ENCODE assay signal across 8 mouse cellular contexts in genomic region chr5:75118840-75119239, GRCm38 (mm10). TPM values are rescaled to one million over a fixed set of nuclear protein-coding genes. Genes with fewer than 3 reads are reported as not detected.
DNase-seq lines count a peak whose midpoint lies in the region; ATAC-seq and TF ChIP-seq lines count a peak whose summit lies in the region.
"Had no signal": no experiment of that assay in that cellular context is flagged by ENCODE, and none has a peak within 500 bp of the region (broad histone marks: within the 10 kb centered on the region; RNA-seq: fewer than 3 reads in every experiment).

No protein-coding gene starts in this region.

- TF ChIP-seq EP300 in lung, postnatal 0 days (IDR thresholded peaks at IDR 0.05) = no peak

- no peak for DNase-seq in lung, postnatal 0 days (ENCODE audit: low spot score)
- no peak for DNase-seq in lung, postnatal 4 days
- no peak for DNase-seq in liver, adult 2 months (ENCODE audit: extremely low read depth, low read depth, low spot score)
- DNase-seq in thymus, postnatal 36 days = peak; percentile 37 to 40
- DNase-seq in gastrocnemius, postnatal 10 days = no peak
- DNase-seq in right cerebral cortex, postnatal 10 days (ENCODE audit: low spot score in 2 of 2) = no peak

- no peak for TF ChIP-seq POLR2A in bone marrow, adult 2 months (IDR thresholded peaks at IDR 0.05; ENCODE audit: borderline replicate concordance, control insufficient read depth, low read depth, low read length)
- TF ChIP-seq POLR2A in liver, adult 2 months (IDR thresholded peaks at IDR 0.05; ENCODE audit: extremely low read depth, insufficient read depth, low read length) = no peak

- H3K9me3 ChIP-seq in lung, postnatal 0 days (ENCODE audit: low read length) = no peaks in the 10 kb centered on the region
- H3K9me3 ChIP-seq: heart, embryonic 15.5 days had no signal

- no peak overlapping the region for H3K27ac ChIP-seq in lung, postnatal 0 days (ENCODE audit: low read length)
- no peak overlapping the region for H3K27ac ChIP-seq in bone marrow, adult 2 months (ENCODE audit: control insufficient read depth, insufficient read depth, low read depth, low read length, poor library complexity)
- H3K27ac ChIP-seq in liver, adult 2 months (replicated peaks; ENCODE audit: insufficient read depth, low read depth, low read length) = no peak overlapping the region
- H3K27ac ChIP-seq: heart, embryonic 15.5 days had no signal

- ATAC-seq in lung, postnatal 0 days = no peak

- no peak overlapping the region for H3K4me2 ChIP-seq in lung, postnatal 0 days (replicated peaks; ENCODE audit: low read depth, low read length)
- H3K4me2 ChIP-seq: heart, embryonic 15.5 days had no signal

- no peaks in the 10 kb centered on the region for H3K27me3 ChIP-seq in lung, postnatal 0 days (replicated peaks; ENCODE audit: insufficient read depth, low read length)
- H3K27me3 ChIP-seq in liver, adult 2 months (ENCODE audit: control insufficient read depth, insufficient read depth, low read length) = no peaks in the 10 kb centered on the region; the same call in 1 of the 2 replicates

- H3K79me2 ChIP-seq in liver, adult 2 months (ENCODE audit: control insufficient read depth, insufficient read depth, low read length) = no peaks in the 10 kb centered on the region

- H3K9ac ChIP-seq in lung, postnatal 0 days (replicated peaks; ENCODE audit: low read depth) = no peak overlapping the region
- no peak overlapping the region for H3K9ac ChIP-seq in liver, adult 2 months (ENCODE audit: low read depth, low read length)
- H3K9ac ChIP-seq: heart, embryonic 15.5 days had no signal

- WGBS in lung, postnatal 0 days = 57% methylated on average over 7 of the region's 7 CpGs
- WGBS in bone marrow, adult 2 months = 65% methylated on average over 7 of the region's 7 CpGs
- 72% methylated on average over 7 of the region's 7 CpGs for WGBS in liver, adult 2 months

- no peak overlapping the region for H3K4me3 ChIP-seq in lung, postnatal 0 days (ENCODE audit: low read depth, low read length)
- no peak overlapping the region for H3K4me3 ChIP-seq in bone marrow, adult 2 months (replicated peaks; ENCODE audit: control insufficient read depth, low read depth, low read length)
- no peak overlapping the region for H3K4me3 ChIP-seq in liver, adult 2 months (ENCODE audit: insufficient read depth, low read depth, low read length)
- H3K4me3 ChIP-seq: heart, embryonic 15.5 days had no signal

- H3K36me3 ChIP-seq in lung, postnatal 0 days (ENCODE audit: insufficient read depth, low read length) = no peaks in the 10 kb centered on the region
- no peaks in the 10 kb centered on the region for H3K36me3 ChIP-seq in liver, adult 2 months (ENCODE audit: control insufficient read depth, insufficient read depth, low read length)
- H3K36me3 ChIP-seq: heart, embryonic 15.5 days had no signal

- peak; percentile 54 for TF ChIP-seq CTCF in lung, postnatal 0 days (IDR thresholded peaks at IDR 0.05)
- peak; percentile 67 for TF ChIP-seq CTCF in bone marrow, adult 2 months (IDR thresholded peaks at IDR 0.05; ENCODE audit: control insufficient read depth, insufficient read depth, low read length)
- peak; percentile 33; the same call in 1 of the 2 replicates for TF ChIP-seq CTCF in liver, adult 2 months (IDR thresholded peaks at IDR 0.05; ENCODE audit: low read depth, low read length)

- no peaks in the 10 kb centered on the region for H3K4me1 ChIP-seq in lung, postnatal 0 days (ENCODE audit: insufficient read depth, low read depth, low read length)
- no peaks in the 10 kb centered on the region for H3K4me1 ChIP-seq in bone marrow, adult 2 months (ENCODE audit: control insufficient read depth, insufficient read depth, low read length)
- H3K4me1 ChIP-seq in liver, adult 2 months (ENCODE audit: control insufficient read depth, insufficient read depth, low read length) = no peaks in the 10 kb centered on the region
- H3K4me1 ChIP-seq: heart, embryonic 15.5 days had no signal

RNA-seq across cellular contexts. Expression of gene Pdgfra, which starts 33.3 kb away (rescaled TPM):
- 14.2 and 15.9 TPM in 2 replicates for polyA plus RNA-seq in lung, postnatal 0 days (2015; fragmentation: Nextera tagmentation; extraction: Ambion mirVana)
- 3.7 and 4.1 TPM in 2 replicates for polyA plus RNA-seq in bone marrow, adult 2 months (2011; ENCODE audit: insufficient read depth, insufficient read length, low replicate concordance, missing spikeins)
- 4.5 and 5.2 TPM in 2 replicates for total RNA-seq in liver, adult 2 months (2014; rRNA removed)
- 1.1 and 1.2 TPM in 2 replicates for polyA plus RNA-seq in liver, adult 2 months (2012; rRNA removed)
- total RNA-seq in gastrocnemius, postnatal 10 days (2021) = 10 to 100 TPM; 48.9 to 52.1 TPM

RNA-seq across cellular contexts. Expression of gene Gsx2, which starts 43.4 kb away (rescaled TPM):
- polyA plus RNA-seq in lung, postnatal 0 days (2015; fragmentation: Nextera tagmentation; extraction: Ambion mirVana) = not detected in 2 replicates
- polyA plus RNA-seq in bone marrow, adult 2 months (2011; ENCODE audit: insufficient read depth, insufficient read length, low replicate concordance, missing spikeins) = not detected in 2 replicates
- total RNA-seq in liver, adult 2 months (2014; rRNA removed) = not detected in 2 replicates
- not detected in 2 replicates for polyA plus RNA-seq in liver, adult 2 months (2012; rRNA removed)
- not detected for total RNA-seq in gastrocnemius, postnatal 10 days (2021)
- polyA plus RNA-seq: heart, embryonic 15.5 days had no signal

Comparison
In these comparisons a context has a peak if more than half of its experiments do, and no peak if none do; other contexts are left out.
1. DNase-seq: peak in thymus, postnatal 36 days (2 of 2); none in lung, postnatal 0 days (single experiment), lung, postnatal 4 days (0 of 2), liver, adult 2 months (single experiment), gastrocnemius, postnatal 10 days (single experiment) and right cerebral cortex, postnatal 10 days (0 of 2).
2. Peak in every context shown above with its lines, with median percentiles within 50 percentile points of each other: CTCF ChIP-seq.